Mouse (Mus musculus): ENCODE results near the gene Phtf1.

Phtf1 gene

DNA sequence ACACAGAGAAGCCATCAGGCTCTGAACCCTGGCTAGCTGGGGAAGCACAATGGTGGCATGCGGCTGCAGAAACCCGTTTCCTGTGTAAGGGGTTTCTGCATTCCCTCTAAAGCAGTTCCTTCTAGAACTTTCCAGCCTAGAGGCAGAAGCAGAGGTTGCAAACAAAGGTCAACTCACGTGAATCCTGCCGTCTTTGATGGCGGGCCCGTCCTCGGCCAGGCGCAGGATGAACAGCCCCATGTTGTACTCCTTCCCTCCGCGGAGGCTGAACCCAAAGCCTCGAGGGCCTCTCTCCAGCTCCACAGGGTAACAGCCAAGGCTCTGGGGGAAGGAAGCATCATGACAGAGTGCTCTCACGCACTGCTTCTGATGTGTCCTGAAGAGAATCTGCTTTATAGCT, 52.2 kb downstream of the Phtf1 start:
- DNase-seq = no peak

DNA sequence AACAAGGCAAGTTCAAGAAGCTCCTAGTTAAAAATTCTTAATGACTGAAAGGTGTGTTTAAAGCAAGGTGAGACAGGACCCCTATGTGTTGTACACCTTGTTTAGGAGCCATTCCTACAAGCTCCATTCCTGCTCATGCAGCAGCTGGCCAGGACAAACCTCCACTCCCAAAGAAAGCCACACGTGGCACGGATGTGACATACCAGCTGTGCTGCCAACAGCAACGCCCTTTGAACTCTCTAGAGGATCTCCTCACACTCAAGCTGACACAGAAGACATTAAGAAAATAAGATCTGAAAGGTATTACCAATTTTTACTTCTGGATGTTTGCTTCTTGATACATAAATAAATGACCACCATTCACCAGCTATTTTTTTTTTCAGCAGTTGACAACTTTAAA, 59.0 kb downstream of the Phtf1 start:
- no peak for DNase-seq

DNA sequence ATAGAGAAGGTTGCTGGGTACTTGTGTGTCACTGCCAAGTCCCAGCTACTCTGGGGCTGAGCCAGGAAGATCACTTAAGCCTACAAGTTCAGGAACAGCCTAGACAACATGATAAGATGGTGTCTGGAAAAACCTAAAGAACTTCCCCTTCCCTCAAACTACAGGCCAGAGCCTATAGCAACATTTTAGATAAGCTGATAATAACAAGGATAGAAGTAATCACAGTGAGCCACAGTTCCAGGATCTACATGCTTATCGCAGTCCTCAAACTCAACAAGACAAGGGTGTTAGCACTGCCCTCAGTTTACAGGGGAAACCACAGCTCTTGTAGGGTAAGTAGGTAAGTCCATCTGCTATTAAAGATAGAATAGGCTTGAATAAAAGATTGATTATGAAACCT, 64.2 kb downstream of the Phtf1 start:
- no peak for DNase-seq

- no peak for DNase-seq
These were observed 64.8 kb downstream of the Phtf1 start for GRCm38 (mm10) chr3:104032747-104033146.

DNA sequence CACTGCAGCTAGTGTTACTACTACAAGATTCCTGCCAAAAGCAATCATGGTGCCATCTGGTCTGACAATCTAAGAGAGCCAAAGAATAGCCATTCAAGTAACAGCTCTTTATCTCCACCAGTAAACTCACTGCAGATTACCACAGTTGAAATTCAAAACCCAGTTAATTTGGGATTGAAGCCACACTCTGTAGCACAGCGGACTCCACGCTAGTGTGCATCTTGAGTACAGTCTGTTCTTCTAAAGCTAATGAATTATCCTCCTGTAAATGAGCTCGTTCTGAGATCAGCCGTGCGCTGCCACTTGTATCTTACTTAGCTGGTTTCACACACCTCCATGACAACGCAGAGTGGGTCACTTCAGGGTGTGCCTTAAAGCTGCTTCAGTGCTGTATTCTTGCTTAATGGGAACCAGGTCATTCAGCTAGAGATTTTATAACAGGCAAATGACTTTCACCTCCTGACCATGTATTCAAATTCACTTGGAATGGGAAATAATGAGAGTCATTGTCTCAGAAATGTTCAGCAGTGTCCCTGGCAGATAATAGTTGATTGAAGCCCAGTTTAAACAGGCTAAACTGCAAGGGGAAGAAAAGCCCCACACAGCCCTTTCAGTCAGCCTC, 91.2 kb downstream of the Phtf1 start:
- no peak for DNase-seq

DNA sequence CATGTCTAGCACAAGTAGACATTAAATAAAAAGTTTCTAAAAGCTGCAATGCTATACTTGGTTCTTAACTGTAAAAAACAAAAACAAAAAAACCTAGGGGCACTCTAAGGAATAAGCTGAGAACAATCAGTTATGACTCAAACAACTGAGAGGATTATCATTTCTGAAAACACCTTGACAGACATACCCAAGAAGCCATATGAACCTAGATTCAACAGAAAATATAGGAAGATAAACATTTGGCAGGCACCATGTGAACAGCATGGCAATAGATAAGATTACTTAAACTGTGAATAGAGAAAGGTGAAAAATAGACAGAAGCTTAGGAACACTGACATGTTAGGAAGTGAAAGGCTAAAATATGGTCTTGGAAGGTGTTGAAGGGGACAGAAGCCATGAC, 101.5 kb downstream of the Phtf1 start:
- no peak for DNase-seq

Measured in liver (tissue).